Mouse (Mus musculus): ENCODE results near the gene Bcl9l.

Gene Bcl9l

GRCm38 (mm10) chr9:44483510-44484044 lies 952 bp downstream of the Bcl9l start:
- DNase-seq (ENCODE audit: low read depth) = no peak

GRCm38 (mm10) chr9:44484311-44485104 lies 1.9 kb downstream of the Bcl9l start:
- no peak for DNase-seq (ENCODE audit: low read depth)

GRCm38 (mm10) chr9:44485105-44485515 lies 2.5 kb downstream of the Bcl9l start:
- no peak for DNase-seq (ENCODE audit: low read depth)

DNA sequence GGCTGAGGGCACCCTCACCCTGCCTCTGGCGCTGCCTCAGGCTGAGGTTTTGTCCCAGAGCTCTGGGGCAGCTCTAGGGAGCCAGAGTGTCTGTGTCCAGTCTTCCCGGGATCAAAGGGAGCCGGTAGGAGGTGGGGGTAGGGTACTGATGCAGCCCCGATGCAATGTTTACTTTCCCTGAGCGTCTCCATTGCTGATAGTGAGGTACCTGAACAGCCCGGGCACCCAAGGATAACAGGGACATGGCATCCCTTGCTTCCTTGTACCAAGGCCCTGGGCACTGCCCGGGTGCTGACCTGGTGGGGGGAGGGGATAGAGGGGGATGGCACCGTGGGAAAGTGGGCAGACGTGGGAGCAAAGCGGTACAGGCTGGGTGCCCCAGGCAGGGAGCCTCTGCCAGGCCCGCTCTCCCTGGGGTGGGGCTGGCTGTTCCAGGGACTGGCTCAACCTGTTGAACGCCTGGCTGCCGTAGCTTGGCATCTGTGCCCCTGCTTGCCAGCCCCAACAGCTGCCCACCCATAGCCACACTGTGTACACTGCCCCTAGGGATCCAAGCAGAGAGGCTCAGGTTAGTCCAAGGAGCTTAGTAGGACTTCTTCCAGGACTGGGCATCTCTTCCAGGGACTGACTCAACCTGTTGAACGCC lies 3.0 kb downstream of the Bcl9l start:
- no peak for DNase-seq (ENCODE audit: low read depth)

DNA sequence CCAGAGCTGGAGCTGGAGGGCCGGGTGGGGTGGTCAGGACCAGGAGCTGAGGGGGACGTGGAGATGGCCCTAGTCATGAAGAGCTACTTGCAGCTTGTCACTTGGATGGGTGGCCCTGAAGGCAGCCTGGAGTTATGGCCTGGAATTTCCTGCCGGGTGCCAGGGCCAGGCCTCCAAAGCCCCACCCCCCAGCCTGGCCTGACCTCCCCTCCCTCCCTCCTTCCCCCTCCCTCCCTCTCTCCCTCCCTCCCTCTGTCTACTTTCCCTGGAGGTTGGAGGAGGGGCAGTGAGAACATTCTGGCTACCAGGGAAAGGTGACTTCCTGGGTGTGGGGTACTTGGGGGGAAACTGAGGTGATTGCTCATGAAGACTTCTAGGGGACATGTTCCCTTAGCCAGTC lies 3.7 kb downstream of the Bcl9l start:
- no peak for DNase-seq (ENCODE audit: low read depth)

- no peak for DNase-seq (ENCODE audit: low read depth)
Measured at GRCm38 (mm10) chr9:44486741-44487421, 4.3 kb downstream of the Bcl9l start.

GRCm38 (mm10) chr9:44487441-44487840 lies 4.8 kb downstream of the Bcl9l start:
- no peak for DNase-seq (ENCODE audit: low read depth)

DNA sequence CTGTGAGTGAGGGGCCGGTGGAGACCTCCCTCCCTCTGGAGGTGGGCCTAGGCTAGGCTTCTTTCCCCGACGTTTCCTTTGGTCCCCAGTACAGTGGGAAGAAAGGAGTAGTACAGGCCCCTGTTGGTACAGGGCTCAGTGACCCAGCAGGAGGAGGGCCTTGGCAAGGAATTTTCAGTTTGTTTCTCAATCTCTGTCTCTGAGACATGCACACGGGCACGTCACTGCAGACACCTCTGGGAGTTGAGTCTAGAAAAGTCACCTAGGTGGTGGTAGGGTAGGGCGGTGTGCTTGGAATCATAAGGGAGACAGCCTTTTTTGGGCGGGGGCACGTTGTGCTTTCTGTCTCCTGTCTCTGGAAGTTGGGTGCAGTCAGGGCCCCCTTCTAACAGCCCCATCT lies 5.8 kb downstream of the Bcl9l start:
- DNase-seq (ENCODE audit: low read depth) = no peak

- no peak for DNase-seq (ENCODE audit: low read depth)
Measured at GRCm38 (mm10) chr9:44488855-44489381, 6.3 kb downstream of the Bcl9l start.

DNA sequence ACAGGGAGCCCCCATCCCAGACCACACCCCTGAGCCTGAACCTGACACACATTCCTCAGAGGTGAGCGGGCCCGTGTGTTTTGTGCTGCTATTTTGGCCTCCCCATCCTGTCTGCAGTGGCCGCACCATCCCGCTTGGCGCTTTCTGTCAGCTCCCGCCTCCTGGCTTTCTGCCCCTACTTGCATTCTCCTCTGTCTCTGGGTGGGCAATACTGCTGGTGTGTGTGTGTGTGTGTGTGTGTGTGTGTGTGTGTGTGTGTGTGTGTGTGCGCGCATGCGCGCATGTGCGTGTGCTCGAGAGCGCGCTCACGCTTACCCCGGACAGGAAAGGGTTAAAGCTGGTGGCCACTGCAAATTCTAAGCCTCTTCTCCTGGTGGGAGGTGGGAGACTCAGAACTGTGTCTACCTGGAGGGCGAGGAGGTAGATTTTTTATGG lies 7.0 kb downstream of the Bcl9l start:
- no peak for DNase-seq (ENCODE audit: low read depth)

GRCm38 (mm10) chr9:44490086-44490967 lies 7.7 kb downstream of the Bcl9l start:
- no peak for DNase-seq (ENCODE audit: low read depth)

DNA sequence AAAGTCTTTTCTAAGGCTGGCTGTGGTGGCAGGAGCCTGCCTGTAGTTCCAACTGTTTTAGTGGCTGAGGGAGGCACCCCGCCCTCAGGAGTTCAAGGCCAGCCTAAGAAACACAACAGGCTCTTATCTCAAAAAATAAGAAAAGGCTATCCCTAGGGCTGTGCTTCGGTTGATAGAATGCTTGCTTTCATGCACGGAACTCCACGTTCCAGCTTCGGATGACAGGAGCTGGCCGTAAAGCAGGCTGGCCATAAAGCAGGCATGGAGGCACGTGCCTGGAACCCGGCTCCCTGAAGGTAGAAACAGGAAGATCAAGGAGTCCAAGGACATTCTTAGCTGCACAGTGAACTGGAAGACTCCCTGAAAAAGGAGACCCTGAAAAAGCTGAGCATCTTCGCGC lies 8.7 kb downstream of the Bcl9l start:
- DNase-seq (ENCODE audit: low read depth) = no peak

DNA sequence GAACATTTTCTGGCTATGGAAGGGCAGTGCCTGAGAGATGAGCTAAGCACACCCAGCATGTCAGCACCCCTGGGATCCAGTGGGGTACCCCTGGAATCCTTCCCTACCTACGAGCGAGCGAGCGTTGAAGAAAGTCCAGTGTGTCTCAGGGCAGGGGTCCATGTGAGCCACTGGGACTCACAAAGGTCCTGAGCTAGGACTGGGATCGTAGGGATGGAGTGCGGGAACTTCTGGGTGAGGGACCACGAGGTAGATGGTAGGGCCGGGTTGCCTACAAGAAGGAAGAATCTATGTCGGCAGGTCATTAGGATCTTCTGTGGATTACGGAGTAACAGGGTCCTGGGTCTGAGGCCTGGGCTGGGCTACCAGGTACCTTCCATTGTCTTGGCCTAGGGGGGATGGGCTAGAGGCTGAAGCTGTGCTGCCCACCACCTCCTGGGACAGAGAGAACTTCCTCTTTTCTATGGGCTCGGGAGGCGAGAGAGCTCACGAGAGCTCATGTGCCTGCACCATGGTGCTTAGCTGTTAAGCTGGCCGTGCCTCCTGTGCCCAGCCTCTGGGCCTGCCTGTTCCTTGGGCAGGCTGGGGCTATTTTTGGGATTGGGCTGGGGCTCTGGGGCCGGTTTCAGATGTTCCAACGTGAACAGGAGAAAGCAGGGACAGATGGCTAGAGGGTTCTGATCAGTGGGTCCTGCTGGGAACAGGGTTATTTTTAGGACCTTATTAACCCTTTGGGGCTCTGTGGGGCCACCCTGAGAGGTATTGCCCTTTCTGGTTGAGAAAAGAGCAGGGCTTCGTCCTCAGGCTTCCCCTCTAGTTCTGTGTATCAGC lies 10.2 kb downstream of the Bcl9l start:
- no peak for DNase-seq (ENCODE audit: low read depth)

- DNase-seq (ENCODE audit: low read depth) = no peak
Measured at GRCm38 (mm10) chr9:44494261-44494862, 11.7 kb downstream of the Bcl9l start.

DNA sequence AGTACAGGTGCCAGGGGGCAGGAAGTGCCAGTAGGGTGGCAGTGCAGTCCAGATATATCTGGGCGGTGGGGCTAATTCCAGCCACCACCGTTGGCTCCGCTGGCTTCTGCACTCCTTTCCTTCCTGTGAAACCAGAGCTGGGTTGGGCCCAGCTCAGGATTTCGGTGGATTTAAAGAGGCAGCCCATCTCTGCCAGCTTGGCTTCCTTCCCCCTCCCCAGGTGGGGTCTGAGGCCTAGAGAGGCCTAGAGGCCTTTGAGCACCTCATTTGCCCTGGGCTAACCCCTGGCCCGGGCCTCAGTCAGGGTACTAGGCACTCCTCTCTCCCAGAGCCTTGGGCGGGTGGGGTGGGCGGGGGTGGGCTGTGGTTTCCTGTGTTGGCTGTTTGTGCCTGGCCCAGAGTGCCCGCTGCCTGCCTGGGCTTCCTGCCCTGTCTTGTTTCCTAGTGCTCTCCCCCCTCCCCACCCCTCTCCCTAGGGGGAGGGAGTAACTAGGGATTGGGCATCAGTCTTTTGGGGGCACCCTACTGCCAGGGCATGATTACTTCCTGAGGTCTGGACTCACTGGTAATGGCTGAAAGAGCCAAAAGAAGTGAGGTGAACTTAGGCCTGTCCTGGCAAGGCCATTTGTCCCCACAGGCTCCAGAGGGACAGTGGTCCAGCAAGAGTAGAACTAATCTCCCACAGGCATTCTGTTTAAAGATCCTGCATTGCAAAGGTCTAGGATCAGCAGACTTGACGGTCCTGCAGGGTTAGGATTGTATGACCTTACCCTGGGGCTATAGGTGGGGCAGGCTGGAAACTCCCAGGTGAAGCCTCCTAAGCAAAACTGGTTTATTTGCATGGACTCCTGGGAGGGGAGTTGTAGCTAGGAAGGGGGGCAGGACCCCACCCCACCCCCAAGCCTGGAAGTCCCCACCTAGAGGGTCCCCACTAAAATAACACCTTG lies 12.5 kb downstream of the Bcl9l start:
- no peak for DNase-seq (ENCODE audit: low read depth)

- no peak for DNase-seq (ENCODE audit: low read depth)
Measured at GRCm38 (mm10) chr9:44495810-44496344, 13.3 kb downstream of the Bcl9l start.

- DNase-seq (ENCODE audit: low read depth) = no peak
Measured at GRCm38 (mm10) chr9:44496803-44497461, 14.3 kb downstream of the Bcl9l start.
